Mouse (Mus musculus): Measurements from ENCODE around the gene Ints4. TPM values are rescaled to one million over a fixed set of nuclear protein-coding genes. Genes with fewer than 3 reads are reported as not detected.
A peak's percentile ranks its signal among the peaks of the same experiment; 100 is the strongest.

Gene Ints4
- total RNA-seq, 2 experiments from 2014 or later = 29.6 to 31.1 TPM

- DNase-seq (ENCODE audit: low spot score in 2 of 2) = no peak
These were observed 54.8 kb downstream of the Ints4 start for GRCm38 (mm10) chr7:97535531-97535930.

GRCm38 (mm10) chr7:97536571-97536970 lies 55.8 kb downstream of the Ints4 start:
- no peak for DNase-seq (ENCODE audit: low spot score in 2 of 2)

- DNase-seq (ENCODE audit: low spot score in 2 of 2) = no peak
These were observed 65.7 kb downstream of the Ints4 start for GRCm38 (mm10) chr7:97546462-97546861.

GRCm38 (mm10) chr7:97549301-97549700 lies 68.5 kb downstream of the Ints4 start:
- no peak for DNase-seq (ENCODE audit: low spot score in 2 of 2)

- DNase-seq (ENCODE audit: low spot score in 2 of 2) = no peak
These were observed 69.9 kb downstream of the Ints4 start for GRCm38 (mm10) chr7:97550673-97551072.

GRCm38 (mm10) chr7:97563576-97563975 lies 82.8 kb downstream of the Ints4 start:
- DNase-seq (ENCODE audit: low spot score in 2 of 2) = no peak

GRCm38 (mm10) chr7:97569372-97569771 lies 88.6 kb downstream of the Ints4 start:
- no peak for DNase-seq (ENCODE audit: low spot score in 2 of 2)

- DNase-seq (ENCODE audit: low spot score in 2 of 2) = no peak
These were observed 89.6 kb downstream of the Ints4 start for GRCm38 (mm10) chr7:97570389-97570788.

- peak; percentile 4 to 47 for DNase-seq (ENCODE audit: low spot score in 2 of 2)
These were observed 97.8 kb downstream of the Ints4 start for GRCm38 (mm10) chr7:97578361-97579066.

GRCm38 (mm10) chr7:97579067-97579975 lies 98.6 kb downstream of the Ints4 start, which contains the start of the genes Aamdc and Rsf1:
TSS of gene Aamdc (minus strand) at chr7:97579497.
TSS of gene Rsf1 (plus strand) at chr7:97579889.
- DNase-seq (ENCODE audit: low spot score in 2 of 2) = peak; percentile 91 to 93

GRCm38 (mm10) chr7:97579976-97580842 lies 99.5 kb downstream of the Ints4 start:
- peak; percentile 42 to 46 for DNase-seq (ENCODE audit: low spot score in 2 of 2)

- DNase-seq (ENCODE audit: low spot score in 2 of 2) = peak; percentile 77 to 87
These were observed 100.1 kb downstream of the Ints4 start for GRCm38 (mm10) chr7:97580843-97581214.

- DNase-seq (ENCODE audit: low spot score in 2 of 2) = no peak
These were observed 107.8 kb downstream of the Ints4 start for GRCm38 (mm10) chr7:97588506-97588905.

- no peak for DNase-seq (ENCODE audit: low spot score in 2 of 2)
These were observed 109.7 kb downstream of the Ints4 start for GRCm38 (mm10) chr7:97590488-97590887.

Other genes with a start within 250 kb of the Ints4 start
- 10 to 100 TPM; 17.2 to 19.3 TPM for gene Usp35, start 148.9 kb upstream of the Ints4 start, total RNA-seq (2021)
- gene Kctd21, start 148.6 kb upstream of the Ints4 start, total RNA-seq (2021) = 10 to 100 TPM; 13.7 to 15.1 TPM
- gene Alg8, start 109.3 kb upstream of the Ints4 start, total RNA-seq (2021) = 10 to 100 TPM in 1 of 2 experiments, 1 to 10 TPM in 1; 9.8 to 10.4 TPM
- 100 to 1,000 TPM; 232 to 247 TPM for gene Ndufc2, start 81.0 kb upstream of the Ints4 start, total RNA-seq (2021)
- 10 to 100 TPM; 17.3 to 20.7 TPM for gene Thrsp, start 63.2 kb upstream of the Ints4 start, total RNA-seq (2021)
- 1 to 10 TPM; 3.5 to 3.6 TPM for gene Kctd14, start 29.6 kb upstream of the Ints4 start, total RNA-seq (2021)
- 10 to 100 TPM; 33.0 to 40.5 TPM for gene Aamdc, start 98.5 kb downstream of the Ints4 start, total RNA-seq (2021)
- 10 to 100 TPM; 45.0 to 48.3 TPM for gene Rsf1, start 98.9 kb downstream of the Ints4 start, total RNA-seq (2021)
- 10 to 100 TPM; 89.6 to 94.8 TPM for gene Clns1a, start 215.7 kb downstream of the Ints4 start, total RNA-seq (2021)